ENCODE assay signal across 20 mouse cellular contexts in the genomic region with DNA sequence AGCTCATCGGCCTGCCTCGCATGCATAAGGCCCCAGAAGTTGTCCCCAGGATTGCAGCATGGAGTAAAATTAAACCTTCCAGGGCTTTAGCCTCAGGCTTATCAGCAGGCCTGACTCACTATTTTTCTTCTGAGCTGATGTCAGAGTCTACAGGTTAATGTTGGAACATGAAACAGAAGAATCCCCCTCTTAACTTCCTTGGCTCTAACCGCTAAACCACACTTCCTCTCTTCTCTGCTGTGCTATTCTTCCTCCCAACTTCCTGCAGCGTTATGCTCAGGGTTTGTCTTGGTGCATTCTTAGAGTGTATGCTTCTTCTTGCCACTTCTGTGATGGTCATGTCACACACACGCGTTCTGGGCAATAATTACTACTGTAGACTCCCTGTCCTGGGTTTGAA. TPM values are rescaled to one million over a fixed set of nuclear protein-coding genes. Genes with fewer than 3 reads are reported as not detected.
DNase-seq lines count a peak whose midpoint lies in the region; ATAC-seq lines count a peak whose summit lies in the region.
"Had no signal": no experiment of that assay in that cellular context is flagged by ENCODE, and none has a peak within 500 bp of the region (broad histone marks: within the 10 kb centered on the region; RNA-seq: fewer than 3 reads in every experiment).

No protein-coding gene starts in this region.

- ATAC-seq in inflammation-experienced regulatory T-cells, adult 6 months: peak; percentile 98
- ATAC-seq: forebrain, embryonic 14.5 days; hindbrain, postnatal 0 days; midbrain, embryonic 15.5 days; Patski had no signal

- DNase-seq in spleen, postnatal 36 days (ENCODE audit: low spot score in 2 of 2): peak; percentile 61 to 65
- DNase-seq in spleen, postnatal 4 days (ENCODE audit: low spot score in 2 of 2): no peak
- peak; percentile 82 for DNase-seq in thymus, postnatal 0 days (ENCODE audit: low spot score)
- DNase-seq in left cerebral cortex, postnatal 36 days (ENCODE audit: low spot score in 2 of 2): no peak
- DNase-seq in lung, postnatal 4 days: no peak
- no peak for DNase-seq in cerebellum, adult 8-10 months
- no peak for DNase-seq in cerebellum, postnatal 14 days
- DNase-seq: cerebellum, adult 11 months; gastrocnemius, postnatal 36 days; heart, postnatal 4 days; kidney, adult 8-10 months; layer of hippocampus, postnatal 36 days; liver, embryonic 13.5 days; spleen, adult 18-20 months had no signal

- intact Hi-C loops in left cerebral cortex, postnatal 36 days (cut with DNase I): no loop called here

RNA-seq across cellular contexts. Expression of a gene that starts 12.8 kb away (rescaled TPM):
- polyA plus RNA-seq in inflammation-experienced regulatory T-cells, adult 6 months (2017; shearing (Covaris generic)): 1 to 10 TPM in 2 of 3 experiments, under 1 TPM in 1; 0.71 to 2.1 (median 1.3) TPM
- 16.0 and 19.8 TPM in 2 replicates for polyA plus RNA-seq in thymus, postnatal 0 days (2015; fragmentation: Nextera tagmentation; extraction: Ambion mirVana)
- under 1 TPM; 0.09 to 0.10 TPM for total RNA-seq in left cerebral cortex, postnatal 36 days (2021)
- polyA plus RNA-seq: erythroblast, embryonic 14.5 days; Patski had no signal

RNA-seq across cellular contexts. Expression of a gene that starts 42.7 kb away (rescaled TPM):
- polyA plus RNA-seq in inflammation-experienced regulatory T-cells, adult 6 months (2017; shearing (Covaris generic)): 100 to 1,000 TPM in 2 of 3 experiments, 10 to 100 TPM in 1; 93.5 to 129 (median 100) TPM
- polyA plus RNA-seq in thymus, postnatal 0 days (2015; fragmentation: Nextera tagmentation; extraction: Ambion mirVana): 41.9 and 43.1 TPM in 2 replicates
- total RNA-seq in left cerebral cortex, postnatal 36 days (2021): 10 to 100 TPM; 28.7 to 31.0 TPM

RNA-seq across cellular contexts. Expression of a gene that starts 58.2 kb away (rescaled TPM):
- polyA plus RNA-seq in inflammation-experienced regulatory T-cells, adult 6 months (2017; shearing (Covaris generic)): 1 to 10 TPM; 5.8 to 8.2 (median 7.1) TPM
- 9.5 and 9.7 TPM in 2 replicates for polyA plus RNA-seq in thymus, postnatal 0 days (2015; fragmentation: Nextera tagmentation; extraction: Ambion mirVana)
- total RNA-seq in left cerebral cortex, postnatal 36 days (2021): 10 to 100 TPM; 13.6 to 16.2 TPM
- polyA plus RNA-seq: erythroblast, embryonic 14.5 days had no signal

Comparison
In these comparisons a context has a peak if more than half of its experiments do, and no peak if none do; other contexts are left out.
1. DNase-seq: peak in spleen, postnatal 36 days (2 of 2) and thymus, postnatal 0 days (single experiment); none in spleen, postnatal 4 days (0 of 2), left cerebral cortex, postnatal 36 days (0 of 2), lung, postnatal 4 days (0 of 2), cerebellum, adult 8-10 months (single experiment) and cerebellum, postnatal 14 days (0 of 2).